Mouse (Mus musculus): ENCODE data around the gene Gid8.
A peak's percentile ranks its signal among the peaks of the same experiment; 100 is the strongest.
"Not testable (repeated sequence)": the region's sequence is repeated elsewhere in the genome, so short reads cannot be mapped to it uniquely, and the experiment has no call there.

Gid8 gene

GRCm38 (mm10) chr2:180710276-180711155, 599 bp downstream of the Gid8 start:
- no peak for DNase-seq

- DNase-seq = no peak
Measured at GRCm38 (mm10) chr2:180711527-180711926, 1.6 kb downstream of the Gid8 start.

- no peak for DNase-seq
Measured at GRCm38 (mm10) chr2:180712037-180712689, 2.2 kb downstream of the Gid8 start.

GRCm38 (mm10) chr2:180722748-180723147, 12.8 kb downstream of the Gid8 start:
- not testable (repeated sequence) for DNase-seq

GRCm38 (mm10) chr2:180723865-180724264, 13.9 kb downstream of the Gid8 start:
- DNase-seq = no peak

GRCm38 (mm10) chr2:180724585-180725413, 14.9 kb downstream of the Gid8 start, which contains the start of gene Slc17a9:
Slc17a9 (plus strand) TSS chr2:180725263.
- peak; percentile 77 for DNase-seq

GRCm38 (mm10) chr2:180725414-180725778, 15.5 kb downstream of the Gid8 start:
- DNase-seq = no peak

GRCm38 (mm10) chr2:180725856-180726629, 16.1 kb downstream of the Gid8 start:
- DNase-seq = no peak

- DNase-seq = no peak
Measured at GRCm38 (mm10) chr2:180726658-180727442, 16.9 kb downstream of the Gid8 start.

GRCm38 (mm10) chr2:180727613-180728021, 17.7 kb downstream of the Gid8 start:
- DNase-seq = no peak

- no peak for DNase-seq
Measured at GRCm38 (mm10) chr2:180731036-180731435, 21.1 kb downstream of the Gid8 start.

- DNase-seq = no peak
Measured at GRCm38 (mm10) chr2:180731984-180732383, 22.1 kb downstream of the Gid8 start.

- DNase-seq = no peak
Measured at GRCm38 (mm10) chr2:180735232-180735631, 25.3 kb downstream of the Gid8 start.

GRCm38 (mm10) chr2:180737984-180738383, 28.1 kb downstream of the Gid8 start:
- DNase-seq = no peak

GRCm38 (mm10) chr2:180740349-180740748, 30.4 kb downstream of the Gid8 start:
- no peak for DNase-seq

GRCm38 (mm10) chr2:180741421-180741820, 31.5 kb downstream of the Gid8 start:
- DNase-seq = no peak

- no peak for DNase-seq
Measured at GRCm38 (mm10) chr2:180742820-180743219, 32.9 kb downstream of the Gid8 start.

GRCm38 (mm10) chr2:180743321-180743720, 33.4 kb downstream of the Gid8 start:
- DNase-seq = no peak

GRCm38 (mm10) chr2:180745248-180745927, 35.5 kb downstream of the Gid8 start:
- DNase-seq = peak; percentile 85

- no peak for DNase-seq
Measured at GRCm38 (mm10) chr2:180746569-180747192, 36.8 kb downstream of the Gid8 start.

Measured in kidney, adult 9 months (tissue).